Mouse (Mus musculus) forelimb bud, embryonic 11.5 days (tissue): ENCODE results near the gene Adgrg2.

Experiments used
- DNase-seq: peaks from one replicate; pipeline ENCODE4 v3.0.0-alpha.2; 2012; ENCODE audit warnings: low read depth, low spot score

The Adgrg2 gene

DNA sequence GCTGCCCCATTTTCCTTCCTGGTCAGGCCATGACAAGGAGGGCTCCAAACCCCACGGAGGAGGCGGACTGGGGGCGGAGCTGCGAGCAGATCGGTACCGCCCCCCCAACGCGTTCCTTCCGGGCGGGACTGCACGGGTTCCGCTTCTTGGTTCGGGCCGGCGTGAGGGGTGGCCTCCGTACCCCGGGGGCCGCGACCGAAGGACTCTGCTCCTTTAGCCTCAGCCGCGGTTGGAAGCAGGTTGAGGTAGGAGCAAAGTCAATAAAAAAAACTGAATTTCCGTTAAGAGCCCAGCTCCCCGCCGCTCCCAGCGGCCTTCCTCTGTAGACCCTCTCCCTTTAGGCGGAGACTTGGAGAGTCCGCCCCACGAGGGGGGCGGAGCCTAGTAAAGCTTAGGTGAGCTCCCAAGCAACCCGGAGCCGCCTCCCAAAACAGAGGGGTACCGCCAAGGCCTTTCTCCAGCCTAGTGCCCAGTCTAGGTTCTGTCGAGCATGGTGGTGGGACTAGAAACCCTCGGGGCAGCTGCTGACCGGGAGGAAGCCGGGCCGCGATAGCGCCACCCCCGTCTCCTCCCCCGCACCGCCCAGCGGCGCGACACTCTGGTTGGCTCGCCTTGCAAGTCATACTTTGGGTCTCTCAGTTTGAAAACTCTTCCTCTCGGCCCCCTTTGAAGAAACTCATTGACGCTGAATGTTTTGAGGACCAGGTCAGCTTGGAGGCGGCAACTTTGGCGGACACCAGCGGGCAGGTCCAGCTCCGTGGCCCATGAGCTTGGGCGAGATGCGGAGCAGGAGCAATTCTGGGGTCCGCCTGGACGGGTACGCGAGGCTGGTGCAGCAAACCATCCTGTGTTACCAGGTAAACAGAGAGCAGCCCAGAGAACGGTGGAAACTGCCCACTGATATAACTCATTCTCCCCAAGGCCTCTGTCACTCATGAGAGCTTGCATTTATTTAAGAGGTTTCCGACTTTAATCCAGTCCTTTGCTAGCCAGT lies 111.9 kb downstream of the Adgrg2 start, which contains the start of gene Phka2:
Phka2 (plus strand) TSS at position 119 of the 994 bp plus-strand sequence.
- DNase-seq, result peak; percentile 72

DNA sequence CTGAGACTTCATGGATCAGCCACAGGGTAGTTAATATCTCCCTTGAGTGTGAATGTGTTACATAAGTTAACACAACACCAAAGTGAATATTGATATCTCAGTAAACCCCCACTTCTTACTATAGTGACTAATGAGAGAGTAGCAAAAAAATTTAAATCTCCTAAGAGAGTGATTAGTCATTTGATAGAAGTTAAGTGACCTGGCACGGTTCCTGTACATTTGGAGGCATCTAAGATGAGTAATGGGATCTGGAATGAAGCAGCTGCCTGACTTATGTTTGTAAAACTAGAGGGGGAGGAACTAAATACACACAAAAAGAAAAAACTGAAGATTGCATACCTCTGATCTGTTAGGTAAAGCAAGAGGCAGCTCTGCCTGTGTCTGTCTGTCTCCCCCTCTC lies 118.6 kb downstream of the Adgrg2 start:
- no peak for DNase-seq

- no peak for DNase-seq
Measured at GRCm38 (mm10) chrX:160510197-160510596, 119.7 kb downstream of the Adgrg2 start.

- no peak for DNase-seq
Measured at GRCm38 (mm10) chrX:160516027-160516426, 125.5 kb downstream of the Adgrg2 start.

GRCm38 (mm10) chrX:160542772-160543171 lies 152.3 kb downstream of the Adgrg2 start:
- DNase-seq, result no peak
